Mouse (Mus musculus): Measurements from ENCODE around the gene Mecom. TPM values are rescaled to one million over a fixed set of nuclear protein-coding genes. Genes with fewer than 3 reads are reported as not detected.

Gene Mecom
- polyA plus RNA-seq, 1 experiment from 2014 or later = 37.4 TPM

DNA sequence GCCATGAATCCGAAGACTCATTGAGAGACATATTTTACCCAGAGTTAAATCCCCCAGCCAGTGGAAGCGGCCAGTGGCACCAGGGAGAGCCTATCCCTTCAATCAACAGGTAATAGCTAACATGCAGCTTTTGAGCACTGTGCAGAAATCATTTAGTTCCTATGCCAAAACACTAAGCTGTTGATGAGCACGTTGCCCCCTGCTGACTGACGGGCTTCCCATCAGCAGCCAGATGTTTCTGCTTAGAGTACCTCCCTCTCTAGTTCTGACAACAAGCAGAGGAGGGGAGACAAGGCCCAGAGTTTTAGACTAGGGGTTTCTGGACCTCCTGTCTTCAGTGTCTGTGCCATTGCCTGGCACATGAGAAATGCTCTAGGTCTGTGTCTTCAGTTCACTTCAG is 239.7 kb downstream of the Mecom start:
- H3K36me3 ChIP-seq = no peaks in the 10 kb centered on the region
- H3K27ac ChIP-seq = no peak overlapping the region
- no peak overlapping the region for H3K4me2 ChIP-seq (replicated peaks)
- H3K27me3 ChIP-seq = no peaks in the 10 kb centered on the region
- H3K4me3 ChIP-seq = no peak overlapping the region
- no peak for ATAC-seq (ENCODE audit: insufficient number of reproducible peaks, insufficient read depth, low FRiP score, low TSS enrichment)
- H3K4me1 ChIP-seq = peaks cover 5% of the 10 kb centered on the region; the same call in 1 of the 2 replicates
- no peaks in the 10 kb centered on the region for H3K9me3 ChIP-seq
- 29% methylated on average over 4 of the region's 4 CpGs for WGBS
- H3K9ac ChIP-seq = no peak overlapping the region

DNA sequence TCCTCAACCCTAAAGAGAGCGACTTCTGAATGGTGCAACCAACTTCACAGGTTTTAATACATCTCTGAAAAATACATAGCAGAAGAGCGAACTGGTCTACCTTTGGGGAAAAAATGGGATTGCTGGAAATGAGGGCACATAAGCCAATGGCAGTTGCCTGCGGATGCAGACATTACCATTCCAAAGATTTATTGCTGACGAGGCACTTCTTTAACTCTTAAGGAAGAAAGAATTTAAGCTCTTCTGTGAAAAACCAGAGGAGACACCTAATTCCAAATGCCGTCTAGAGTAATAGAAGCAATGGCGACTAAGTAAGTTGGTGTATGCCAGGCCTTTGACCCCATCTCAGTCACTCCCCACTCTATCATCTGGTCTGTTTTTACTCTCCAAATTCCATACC is 240.2 kb downstream of the Mecom start:
- H3K4me2 ChIP-seq (replicated peaks) = no peak overlapping the region
- peaks cover 5% of the 10 kb centered on the region; the same call in 1 of the 2 replicates for H3K4me1 ChIP-seq
- H3K27ac ChIP-seq = no peak overlapping the region
- 79% methylated on average over 6 of the region's 6 CpGs for whole genome bisulfite sequencing
- no peak for ATAC-seq (ENCODE audit: insufficient number of reproducible peaks, insufficient read depth, low FRiP score, low TSS enrichment)
- no peaks in the 10 kb centered on the region for H3K36me3 ChIP-seq
- H3K4me3 ChIP-seq = no peak overlapping the region
- no peaks in the 10 kb centered on the region for H3K9me3 ChIP-seq
- H3K9ac ChIP-seq = no peak overlapping the region
- H3K27me3 ChIP-seq = no peaks in the 10 kb centered on the region

DNA sequence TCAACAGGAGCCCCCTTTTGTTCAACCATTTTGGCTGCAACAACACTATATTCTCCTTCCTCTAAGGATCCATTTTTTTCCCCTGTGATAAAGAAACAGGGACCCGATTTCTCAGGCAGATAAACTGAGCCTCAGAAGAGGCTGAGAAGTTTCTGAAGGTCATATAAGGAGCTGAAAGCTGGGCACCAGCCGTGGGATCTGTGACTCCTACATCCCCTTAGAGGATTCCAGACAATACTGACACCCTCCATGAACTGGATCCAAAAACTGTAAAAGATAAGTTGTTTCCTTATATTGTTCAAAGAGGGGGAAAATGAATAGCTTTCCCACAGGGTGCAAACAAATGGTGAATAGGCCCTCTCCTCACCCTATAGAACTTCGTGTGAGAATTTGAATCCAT is 241.7 kb downstream of the Mecom start:
- H3K9me3 ChIP-seq = no peaks in the 10 kb centered on the region
- H3K36me3 ChIP-seq = no peaks in the 10 kb centered on the region
- H3K27me3 ChIP-seq = no peaks in the 10 kb centered on the region
- H3K4me1 ChIP-seq = peaks cover 5% of the 10 kb centered on the region; the same call in 1 of the 2 replicates
- H3K9ac ChIP-seq = no peak overlapping the region
- no peak overlapping the region for H3K4me3 ChIP-seq
- ATAC-seq (ENCODE audit: insufficient number of reproducible peaks, insufficient read depth, low FRiP score, low TSS enrichment) = no peak
- no peak overlapping the region for H3K4me2 ChIP-seq (replicated peaks)
- no peak overlapping the region for H3K27ac ChIP-seq
- 76% methylated on average over 3 of the region's 3 CpGs for WGBS

DNA sequence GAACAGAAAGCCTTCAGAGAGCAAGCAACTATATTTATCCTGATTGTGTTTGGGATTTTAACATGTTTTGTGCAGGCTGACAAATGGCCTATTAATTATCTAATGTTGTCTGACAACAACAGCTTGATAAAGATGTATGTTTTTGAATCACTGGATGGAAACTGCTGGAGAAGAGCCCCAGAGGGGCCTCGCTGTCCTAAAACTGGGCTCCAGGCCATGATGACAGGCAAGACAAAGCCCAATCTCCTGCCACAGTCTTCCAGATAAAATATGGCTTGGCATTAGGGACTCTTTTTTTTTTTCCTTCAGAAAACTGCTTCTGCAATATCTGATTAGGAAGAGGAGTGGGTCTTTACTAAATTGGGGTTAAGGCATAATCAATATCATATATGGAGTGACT is 248.3 kb downstream of the Mecom start:
- 76% methylated on average over 1 of the region's 1 CpGs for WGBS
- no peaks in the 10 kb centered on the region for H3K4me1 ChIP-seq
- no peaks in the 10 kb centered on the region for H3K27me3 ChIP-seq
- no peak overlapping the region for H3K9ac ChIP-seq
- no peak for ATAC-seq (ENCODE audit: insufficient number of reproducible peaks, insufficient read depth, low FRiP score, low TSS enrichment)
- no peaks in the 10 kb centered on the region for H3K9me3 ChIP-seq
- no peaks in the 10 kb centered on the region for H3K36me3 ChIP-seq
- no peak overlapping the region for H3K4me2 ChIP-seq (replicated peaks)
- H3K4me3 ChIP-seq = no peak overlapping the region
- H3K27ac ChIP-seq = no peak overlapping the region

DNA sequence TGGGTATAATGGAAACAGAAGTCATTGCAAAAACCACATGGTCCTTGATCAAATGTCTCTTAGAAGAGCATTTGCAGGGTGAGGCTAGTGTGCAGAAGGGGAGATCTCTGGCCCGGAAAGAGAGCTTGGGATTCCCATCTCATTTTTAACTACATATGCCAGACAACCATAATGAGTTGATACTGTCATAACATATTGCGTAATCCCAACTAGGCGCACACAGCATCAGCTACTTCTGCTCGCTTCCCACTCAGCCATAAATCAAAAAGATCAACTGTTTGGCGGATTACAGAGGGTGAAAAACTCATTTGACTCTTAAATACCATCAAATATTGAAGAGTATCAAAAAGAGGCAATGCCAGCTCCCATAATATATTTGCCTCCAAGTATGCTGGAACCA is 253.4 kb downstream of the Mecom start:
- 94% methylated on average over 5 of the region's 5 CpGs for WGBS
- Histone ChIP-seq H3K9ac (no peak overlapping the region), H3K36me3 (no peaks in the 10 kb centered on the region), H3K4me3 (no peak overlapping the region), H3K4me1 (no peaks in the 10 kb centered on the region), H3K4me2 (replicated peaks) (no peak overlapping the region), H3K27me3 (no peaks in the 10 kb centered on the region), H3K9me3 (no peaks in the 10 kb centered on the region), H3K27ac (no peak overlapping the region)
- no peak for ATAC-seq (ENCODE audit: insufficient number of reproducible peaks, insufficient read depth, low FRiP score, low TSS enrichment)

DNA sequence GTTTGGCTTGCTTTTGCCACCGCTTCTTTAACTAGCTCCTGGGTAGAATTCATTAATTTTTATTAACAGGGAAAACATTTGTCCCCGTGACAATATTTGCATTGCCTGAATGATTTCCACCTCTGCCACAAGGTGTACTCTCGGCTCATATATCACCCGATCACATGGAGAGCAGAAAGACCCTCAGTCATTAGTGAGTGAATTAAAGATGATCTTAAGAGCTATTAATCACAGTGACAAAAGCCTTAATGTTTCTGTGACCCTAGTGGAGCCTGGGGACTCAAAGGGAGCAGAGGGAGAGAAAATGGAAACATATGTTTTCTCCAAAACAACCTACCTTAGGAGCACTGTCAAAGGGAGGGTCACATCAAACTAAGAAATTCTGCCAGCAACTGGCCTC is 261.3 kb downstream of the Mecom start:
- Histone ChIP-seq H3K9me3 (no peaks in the 10 kb centered on the region), H3K27me3 (no peaks in the 10 kb centered on the region), H3K9ac (no peak overlapping the region), H3K4me3 (no peak overlapping the region), H3K27ac (no peak overlapping the region), H3K4me2 (replicated peaks) (no peak overlapping the region), H3K36me3 (no peaks in the 10 kb centered on the region), H3K4me1 (no peaks in the 10 kb centered on the region)
- 25% methylated on average over 4 of the region's 4 CpGs for WGBS
- no peak for ATAC-seq (ENCODE audit: insufficient number of reproducible peaks, insufficient read depth, low FRiP score, low TSS enrichment)

DNA sequence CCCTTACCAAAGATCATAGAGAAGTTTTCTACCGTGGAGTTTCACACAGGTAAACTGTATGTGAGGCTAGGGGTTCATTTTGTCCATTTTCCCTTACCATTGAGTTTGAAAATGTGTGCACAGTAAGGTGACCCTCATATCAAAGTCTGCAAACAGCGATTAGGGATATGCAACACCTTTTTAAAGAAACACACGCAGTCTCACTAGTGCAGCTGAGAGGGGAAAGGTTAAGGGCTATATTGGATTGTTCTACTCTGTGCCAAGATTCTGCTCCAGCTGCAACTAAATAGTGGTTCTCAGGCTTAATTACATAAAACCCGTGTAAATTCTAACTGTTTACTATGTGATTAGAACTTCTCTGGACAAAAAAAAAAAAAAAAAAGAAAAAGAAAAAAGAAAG is 263.7 kb downstream of the Mecom start:
- H3K27ac ChIP-seq = no peak overlapping the region
- no peak overlapping the region for H3K4me3 ChIP-seq
- no peaks in the 10 kb centered on the region for H3K9me3 ChIP-seq
- H3K4me1 ChIP-seq = no peaks in the 10 kb centered on the region
- no peak overlapping the region for H3K9ac ChIP-seq
- no peak for ATAC-seq (ENCODE audit: insufficient number of reproducible peaks, insufficient read depth, low FRiP score, low TSS enrichment)
- H3K36me3 ChIP-seq = no peaks in the 10 kb centered on the region
- 65% methylated on average over 4 of the region's 4 CpGs for WGBS
- no peaks in the 10 kb centered on the region for H3K27me3 ChIP-seq
- no peak overlapping the region for H3K4me2 ChIP-seq (replicated peaks)

DNA sequence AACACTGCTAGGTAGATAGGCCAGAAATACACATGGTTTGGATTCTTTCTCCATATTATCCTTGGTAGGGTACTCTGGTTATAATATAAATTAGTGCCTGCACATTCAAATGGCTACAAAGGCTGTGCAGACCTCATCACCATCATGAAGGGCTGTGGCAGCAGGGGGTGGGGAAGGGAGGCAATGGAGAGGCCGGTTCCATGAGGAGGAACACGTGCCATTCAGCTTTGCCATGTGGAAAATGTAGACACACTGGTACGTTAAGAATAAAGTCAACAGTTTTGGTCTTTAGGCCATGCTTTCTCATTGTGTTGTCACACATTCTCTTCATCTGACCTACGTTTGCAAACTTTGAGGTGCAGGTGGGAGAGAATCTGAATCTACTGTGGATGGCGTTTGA is 264.2 kb downstream of the Mecom start:
- H3K9ac ChIP-seq = no peak overlapping the region
- H3K4me1 ChIP-seq = no peaks in the 10 kb centered on the region
- H3K27ac ChIP-seq = no peak overlapping the region
- no peak for ATAC-seq (ENCODE audit: insufficient number of reproducible peaks, insufficient read depth, low FRiP score, low TSS enrichment)
- H3K4me3 ChIP-seq = no peak overlapping the region
- H3K4me2 ChIP-seq (replicated peaks) = no peak overlapping the region
- no peaks in the 10 kb centered on the region for H3K9me3 ChIP-seq
- H3K27me3 ChIP-seq = no peaks in the 10 kb centered on the region
- 81% methylated on average over 5 of the region's 5 CpGs for WGBS
- no peaks in the 10 kb centered on the region for H3K36me3 ChIP-seq

DNA sequence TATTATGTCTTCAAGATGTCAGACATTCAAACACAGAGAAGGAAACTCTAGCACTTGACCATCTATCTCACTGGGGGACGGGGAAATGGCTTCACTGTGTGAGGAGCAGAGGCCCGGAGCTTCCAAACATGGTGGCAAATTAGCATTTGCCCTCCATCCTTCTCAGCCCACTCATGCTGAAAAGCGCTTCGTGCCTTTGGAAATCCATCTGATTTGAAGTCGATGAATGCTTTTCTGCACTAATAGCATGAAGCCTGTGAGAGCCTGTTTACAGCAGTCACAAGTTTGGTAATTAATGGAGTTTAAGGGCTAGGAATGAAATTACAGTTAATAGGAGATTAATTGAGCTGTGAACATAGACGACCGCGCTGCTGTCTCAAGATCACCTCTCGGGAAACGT is 270.2 kb downstream of the Mecom start:
- Histone ChIP-seq H3K27me3 (no peaks in the 10 kb centered on the region), H3K9me3 (no peaks in the 10 kb centered on the region), H3K9ac (no peak overlapping the region), H3K27ac (no peak overlapping the region), H3K4me2 (replicated peaks) (no peak overlapping the region), H3K4me3 (no peak overlapping the region), H3K36me3 (no peaks in the 10 kb centered on the region), H3K4me1 (no peaks in the 10 kb centered on the region)
- ATAC-seq (ENCODE audit: insufficient number of reproducible peaks, insufficient read depth, low FRiP score, low TSS enrichment) = no peak
- 83% methylated on average over 10 of the region's 10 CpGs for WGBS

DNA sequence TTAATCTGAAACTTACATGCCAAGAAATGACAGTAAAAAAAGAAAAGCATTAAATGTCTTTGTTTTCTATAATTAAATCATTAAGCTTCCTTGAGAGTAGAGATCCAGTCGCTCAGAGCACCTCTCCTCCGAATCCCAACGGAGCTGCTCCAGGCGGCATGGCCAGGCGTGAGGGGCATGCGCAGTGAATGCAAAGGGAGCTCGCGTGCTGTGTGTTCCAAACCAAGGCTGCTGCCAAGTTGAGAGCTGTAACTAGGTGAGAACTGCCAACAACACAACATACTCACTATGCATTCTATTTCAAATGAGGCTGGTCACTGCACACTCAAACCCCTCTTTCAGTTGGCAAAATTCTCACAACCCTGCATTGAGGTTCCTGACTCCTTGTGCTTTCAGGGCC is 271.7 kb downstream of the Mecom start:
- no peaks in the 10 kb centered on the region for H3K9me3 ChIP-seq
- no peak overlapping the region for H3K27ac ChIP-seq
- H3K4me1 ChIP-seq = no peaks in the 10 kb centered on the region
- H3K27me3 ChIP-seq = no peaks in the 10 kb centered on the region
- H3K4me2 ChIP-seq (replicated peaks) = no peak overlapping the region
- H3K4me3 ChIP-seq = no peak overlapping the region
- no peak for ATAC-seq (ENCODE audit: insufficient number of reproducible peaks, insufficient read depth, low FRiP score, low TSS enrichment)
- no peak overlapping the region for H3K9ac ChIP-seq
- 92% methylated on average over 8 of the region's 8 CpGs for WGBS
- H3K36me3 ChIP-seq = no peaks in the 10 kb centered on the region

DNA sequence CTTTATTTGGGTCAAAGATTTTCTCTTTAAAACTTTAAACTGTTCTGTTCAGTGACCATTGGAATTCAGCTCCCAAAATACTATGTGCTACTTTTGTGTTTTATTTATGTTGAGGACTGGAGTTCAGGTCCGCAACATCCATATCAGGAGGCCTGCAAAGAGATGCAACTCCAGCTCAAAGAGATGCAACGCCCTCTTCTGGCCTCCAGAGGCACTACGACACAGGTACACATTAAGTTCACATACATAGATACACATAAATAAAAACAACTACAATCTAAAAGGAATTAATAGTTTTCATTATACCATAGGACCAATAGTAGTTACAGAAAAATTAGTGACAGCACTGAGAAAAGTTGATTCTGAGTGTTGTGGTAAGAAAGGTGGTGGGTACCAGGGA is 278.6 kb downstream of the Mecom start:
- Histone ChIP-seq H3K36me3 (no peaks in the 10 kb centered on the region), H3K4me1 (no peaks in the 10 kb centered on the region), H3K4me2 (replicated peaks) (no peak overlapping the region), H3K4me3 (no peak overlapping the region), H3K9me3 (no peaks in the 10 kb centered on the region), H3K27ac (no peak overlapping the region), H3K27me3 (no peaks in the 10 kb centered on the region), H3K9ac (no peak overlapping the region)
- no peak for ATAC-seq (ENCODE audit: insufficient number of reproducible peaks, insufficient read depth, low FRiP score, low TSS enrichment)
- WGBS = 65% methylated on average over 3 of the region's 3 CpGs

DNA sequence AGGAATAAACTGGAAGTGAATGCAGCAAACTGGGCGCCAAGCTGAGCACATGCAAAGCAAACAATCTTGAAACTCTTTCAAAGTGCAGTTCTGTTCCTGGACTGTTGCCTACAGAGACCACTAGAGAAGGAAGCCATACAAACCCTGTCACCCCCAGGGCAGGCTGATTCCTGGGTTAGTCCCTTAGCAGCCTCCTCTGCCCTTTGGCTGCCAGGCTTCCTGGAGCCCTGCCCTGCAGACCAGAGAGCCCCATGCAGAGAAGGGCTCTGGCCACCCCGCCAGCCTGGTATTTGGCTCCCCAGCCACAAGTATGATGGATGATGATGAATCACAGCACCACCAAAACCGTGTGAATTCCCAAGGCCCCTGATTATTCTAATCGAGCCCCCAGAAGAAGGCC is 286.9 kb downstream of the Mecom start:
- H3K27ac ChIP-seq = no peak overlapping the region
- no peaks in the 10 kb centered on the region for H3K27me3 ChIP-seq
- no peak overlapping the region for H3K9ac ChIP-seq
- H3K36me3 ChIP-seq = no peaks in the 10 kb centered on the region
- H3K4me1 ChIP-seq = peaks cover 12% of the 10 kb centered on the region; the same call in 1 of the 2 replicates
- 54% methylated on average over 4 of the region's 4 CpGs for WGBS
- H3K9me3 ChIP-seq = no peaks in the 10 kb centered on the region
- no peak for ATAC-seq (ENCODE audit: insufficient number of reproducible peaks, insufficient read depth, low FRiP score, low TSS enrichment)
- no peak overlapping the region for H3K4me2 ChIP-seq (replicated peaks)
- no peak overlapping the region for H3K4me3 ChIP-seq

DNA sequence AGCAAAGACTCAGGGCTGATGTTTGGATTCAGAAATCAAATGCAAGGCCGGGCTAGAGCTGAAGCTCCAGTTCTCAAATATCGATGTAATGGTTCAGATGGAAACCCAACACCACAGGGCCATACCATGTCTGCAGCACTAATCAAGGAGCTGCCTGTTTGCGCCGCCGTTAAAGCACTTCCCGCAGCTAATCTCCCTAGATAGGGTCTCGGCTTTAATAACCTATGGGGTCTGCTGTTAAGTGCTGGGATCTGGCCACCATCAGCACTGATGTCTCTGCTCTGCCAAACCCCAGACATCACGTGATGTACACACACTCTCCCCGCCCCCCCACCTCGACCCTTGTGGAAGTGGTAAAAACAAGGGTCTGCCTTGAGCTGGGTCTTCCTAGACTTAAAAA is 289.4 kb downstream of the Mecom start:
- WGBS = 19% methylated on average over 10 of the region's 10 CpGs
- peaks cover 12% of the 10 kb centered on the region; the same call in 1 of the 2 replicates for H3K4me1 ChIP-seq
- peak overlapping the region; percentile 32 for H3K4me2 ChIP-seq (replicated peaks)
- no peaks in the 10 kb centered on the region for H3K9me3 ChIP-seq
- no peak overlapping the region for H3K9ac ChIP-seq
- H3K4me3 ChIP-seq = no peak overlapping the region
- H3K27me3 ChIP-seq = no peaks in the 10 kb centered on the region
- peak overlapping the region; percentile 31 for H3K27ac ChIP-seq
- H3K36me3 ChIP-seq = no peaks in the 10 kb centered on the region
- ATAC-seq (ENCODE audit: insufficient number of reproducible peaks, insufficient read depth, low FRiP score, low TSS enrichment) = peak; percentile 88

All from embryonic facial prominence, embryonic 12.5 days (tissue).